Mouse (Mus musculus) embryonic fibroblast, embryonic 13.5 days (primary cell): ENCODE measurements around the gene Acbd6. TPM values are rescaled to one million over a fixed set of nuclear protein-coding genes. Genes with fewer than 3 reads are reported as not detected.

Source experiments
- H3K27ac ChIP-seq: 2 replicates; pipeline ENCODE4 v1.5.1; 2012; ENCODE audit warnings: low read length, control low read depth, inconsistent platforms; ENCODE audit not compliant: insufficient read depth
- H3K4me1 ChIP-seq: 2 replicates; pipeline ENCODE4 v1.6.1; 2011; ENCODE audit warnings: low read length; ENCODE audit not compliant: control insufficient read depth, insufficient read depth
- H3K4me3 ChIP-seq: 2 replicates; pipeline ENCODE4 v1.5.1; 2011; ENCODE audit warnings: mild to moderate bottlenecking, control low read depth, low read length; ENCODE audit not compliant: insufficient read depth
- CTCF ChIP-seq: IDR thresholded peaks from 2 replicates; pipeline ENCODE4 v1.5.1; 2011; ENCODE audit warnings: mild to moderate bottlenecking, control low read depth, low read length, moderate library complexity, borderline replicate concordance; ENCODE audit not compliant: insufficient read depth
- POLR2A ChIP-seq: IDR thresholded peaks from 2 replicates; pipeline ENCODE4 v1.6.1; 2011; ENCODE audit warnings: low read depth, mild to moderate bottlenecking, control low read depth, low read length, moderate library complexity
- polyA plus RNA-seq: library from polyadenylated mRNA; stranded (reverse); fragments of >200 nt; gene quantifications from 2 replicates; pipeline ENCODE4 v1.2.4, GENCODE M21; 2011; ENCODE audit warnings: low read depth; ENCODE audit not compliant: missing spikeins, insufficient read length

Acbd6 gene
- 59.2 and 64.8 TPM in 2 replicates for polyA plus RNA-seq

DNA sequence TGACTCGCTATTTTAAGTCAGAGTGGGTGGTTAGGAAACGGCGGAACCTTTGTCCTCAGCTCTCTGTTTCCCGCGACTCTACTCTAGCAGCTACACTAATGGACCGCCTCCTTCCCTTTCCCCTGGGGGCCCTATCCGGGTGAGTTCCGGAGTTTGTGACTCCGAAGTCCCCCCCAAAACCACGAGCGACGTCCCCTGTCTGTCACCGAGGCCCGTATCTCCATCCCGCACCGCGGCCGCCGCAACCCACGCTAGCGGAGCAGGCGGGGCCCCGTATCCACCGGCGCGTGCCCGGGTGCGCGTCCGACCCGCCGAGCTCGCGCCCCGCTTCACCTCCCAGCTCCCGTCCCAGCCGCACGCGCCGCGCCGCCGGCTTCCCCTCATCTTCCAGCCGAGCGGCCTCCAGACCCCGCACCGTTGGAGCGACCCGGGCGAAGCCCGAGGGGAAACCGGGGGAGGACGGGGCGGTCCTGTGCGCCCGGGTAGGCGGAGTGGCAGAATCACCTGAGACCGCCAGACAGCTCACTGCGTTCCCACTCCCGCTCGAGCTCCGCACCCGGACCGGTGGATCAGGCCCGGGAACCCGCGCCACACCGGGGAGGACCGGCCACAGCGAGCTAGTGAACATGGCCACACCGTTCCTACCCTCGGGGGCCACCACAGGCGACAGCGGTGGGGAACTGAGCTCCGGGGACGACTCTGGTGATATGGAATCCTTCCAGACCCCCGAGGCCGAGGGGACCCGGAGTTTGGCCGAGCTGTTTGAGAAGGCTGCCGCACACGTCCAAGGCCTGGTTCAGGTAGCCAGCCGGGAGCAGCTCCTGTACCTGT is at the start of gene Acbd6:
Gene Acbd6, plus strand, starts transcription at position 109 of the 831 bp plus-strand sequence.
- no peaks in the 10 kb centered on the region; the same call in none of the 2 replicates for H3K4me1 ChIP-seq
- peak within 1 kb of the TSS; percentile 84 for H3K4me3 ChIP-seq
- H3K27ac ChIP-seq, result no peak within 1 kb of the TSS
- TF ChIP-seq POLR2A, result peak; percentile 68
- TF ChIP-seq CTCF, result no peak

DNA sequence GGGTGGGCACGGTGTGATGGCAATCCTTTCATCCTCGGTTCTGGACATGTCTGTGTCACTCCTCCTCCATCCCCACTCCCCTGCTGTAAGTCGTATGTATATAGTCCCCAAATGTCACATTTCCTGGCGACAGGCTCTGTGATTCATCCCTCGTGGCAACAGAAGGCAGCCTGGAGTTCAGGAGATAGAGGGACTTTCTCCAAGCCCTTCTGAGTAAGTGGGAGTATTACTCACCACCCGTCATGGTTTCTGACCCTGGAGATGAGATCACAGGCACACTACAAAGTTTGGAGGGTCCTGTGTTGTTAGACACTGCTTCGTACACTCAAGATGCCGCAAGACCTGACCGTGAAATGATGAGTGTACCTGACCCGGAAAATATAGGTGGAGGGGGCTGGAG is 47.7 kb upstream of the Acbd6 start:
- H3K4me3 ChIP-seq, result no peak overlapping the region
- no peak overlapping the region for H3K27ac ChIP-seq
- peaks cover 6% of the 10 kb centered on the region; the same call in 1 of the 2 replicates for H3K4me1 ChIP-seq
- no peak for TF ChIP-seq CTCF
- no peak for TF ChIP-seq POLR2A

DNA sequence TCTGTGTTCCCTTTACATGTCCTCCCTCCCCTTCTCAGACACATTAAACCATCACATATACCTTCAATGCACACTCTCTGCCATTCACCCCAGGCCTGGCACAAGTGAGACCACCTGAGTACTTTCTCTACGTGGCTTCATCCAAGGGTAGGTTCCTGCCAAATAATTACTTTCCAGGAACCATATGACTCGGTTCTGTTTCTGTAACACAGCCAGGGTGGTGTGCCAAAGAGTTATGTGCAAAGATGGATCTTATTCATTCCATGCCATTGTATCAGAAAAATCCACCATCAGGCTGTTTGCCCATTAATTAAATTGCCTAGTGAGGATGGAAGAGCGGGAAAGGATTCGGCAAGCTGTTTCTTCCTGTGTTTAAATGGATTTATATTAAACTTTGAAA is 42.1 kb upstream of the Acbd6 start:
- Histone ChIP-seq H3K27ac (no peak overlapping the region), H3K4me3 (no peak overlapping the region), H3K4me1 (no peaks in the 10 kb centered on the region)
- TF ChIP-seq POLR2A, result no peak
- no peak for TF ChIP-seq CTCF

DNA sequence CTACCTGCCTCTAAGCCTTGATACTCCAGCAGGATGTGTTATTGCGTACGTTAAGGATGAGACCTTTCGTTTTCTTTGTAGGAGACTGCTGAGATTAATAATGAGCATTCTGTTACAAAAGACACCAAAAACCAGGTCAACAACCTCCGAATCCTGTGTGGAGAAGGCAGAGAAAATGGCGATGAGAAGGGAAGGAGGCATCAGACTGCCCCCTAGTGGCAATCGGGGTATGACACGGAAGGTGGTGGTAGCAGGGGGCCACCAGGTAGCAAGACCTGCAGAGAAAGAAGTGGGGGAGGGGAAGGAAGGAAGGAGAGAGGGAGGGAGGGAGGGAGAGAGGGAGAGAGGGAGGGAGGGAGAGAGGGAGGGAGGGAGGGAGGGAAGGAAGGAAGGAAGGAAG is 41.3 kb upstream of the Acbd6 start:
- no peak overlapping the region for H3K4me3 ChIP-seq
- H3K27ac ChIP-seq, result no peak overlapping the region
- TF ChIP-seq CTCF (peak; percentile 73; the same call in 1 of the 2 replicates), POLR2A (no peak)
- H3K4me1 ChIP-seq, result no peaks in the 10 kb centered on the region

DNA sequence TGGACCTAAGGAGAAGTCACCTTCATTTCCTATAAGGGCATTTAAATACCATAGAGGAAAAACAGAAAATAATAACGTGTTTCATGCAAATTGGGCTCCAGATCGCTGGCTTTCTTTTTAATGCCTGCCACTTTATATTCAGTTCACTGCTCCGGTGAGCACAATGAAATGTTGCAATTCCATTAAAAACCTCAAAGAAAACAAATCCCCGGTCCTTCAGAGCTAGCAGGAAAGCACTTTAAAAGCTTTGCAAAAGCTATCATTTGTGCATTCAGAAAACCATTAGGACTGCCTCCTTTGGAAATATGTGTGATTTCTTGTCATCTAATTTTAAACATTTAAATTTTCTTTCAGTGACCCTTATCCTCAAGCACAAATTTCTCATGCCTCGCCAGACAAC is 40.9 kb upstream of the Acbd6 start:
- Histone ChIP-seq H3K27ac (no peak overlapping the region), H3K4me3 (no peak overlapping the region), H3K4me1 (no peaks in the 10 kb centered on the region)
- no peak for TF ChIP-seq POLR2A
- TF ChIP-seq CTCF, result no peak

DNA sequence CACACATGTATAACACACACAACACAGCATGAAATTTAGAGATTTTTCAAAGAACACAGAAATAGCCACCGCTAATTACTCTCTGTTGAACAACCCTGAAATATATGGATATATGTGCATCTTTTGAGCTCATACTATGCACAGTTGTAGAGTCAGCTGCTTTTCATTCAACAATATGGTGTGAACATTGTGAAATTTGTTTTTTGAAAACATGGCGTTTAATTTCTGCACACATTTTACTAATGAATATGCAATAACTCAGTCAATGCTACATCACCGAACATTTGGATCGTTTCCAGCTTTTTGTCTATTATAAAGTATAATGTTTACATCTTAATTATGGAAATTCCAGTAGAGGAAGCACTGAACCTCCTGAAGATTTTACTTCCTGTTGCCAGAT is 37.6 kb upstream of the Acbd6 start:
- H3K4me1 ChIP-seq, result no peaks in the 10 kb centered on the region
- TF ChIP-seq CTCF, result no peak
- TF ChIP-seq POLR2A, result no peak
- no peak overlapping the region for H3K4me3 ChIP-seq
- no peak overlapping the region for H3K27ac ChIP-seq

DNA sequence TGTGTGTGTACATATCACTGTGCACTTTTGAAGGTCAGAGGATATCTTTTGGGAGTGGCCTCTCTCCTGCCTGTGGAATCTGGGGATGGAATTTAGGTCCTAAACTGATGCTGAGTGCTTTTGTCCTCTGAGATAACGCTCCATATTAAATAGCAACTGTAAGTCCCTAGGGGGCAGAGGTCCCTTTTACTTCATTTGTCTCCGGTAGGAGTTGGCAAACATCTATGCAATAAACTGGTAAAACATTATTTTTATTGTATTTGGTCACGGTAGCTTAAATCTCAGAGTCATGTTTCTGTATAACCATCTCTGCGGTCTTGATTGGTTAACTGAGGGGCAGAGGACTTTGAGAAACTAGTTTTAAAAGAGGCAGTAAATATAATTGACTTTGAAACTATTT is 35.4 kb upstream of the Acbd6 start:
- H3K27ac ChIP-seq, result no peak overlapping the region
- H3K4me1 ChIP-seq, result peaks cover 6% of the 10 kb centered on the region; the same call in 1 of the 2 replicates
- no peak overlapping the region for H3K4me3 ChIP-seq
- no peak for TF ChIP-seq CTCF
- TF ChIP-seq POLR2A, result no peak

DNA sequence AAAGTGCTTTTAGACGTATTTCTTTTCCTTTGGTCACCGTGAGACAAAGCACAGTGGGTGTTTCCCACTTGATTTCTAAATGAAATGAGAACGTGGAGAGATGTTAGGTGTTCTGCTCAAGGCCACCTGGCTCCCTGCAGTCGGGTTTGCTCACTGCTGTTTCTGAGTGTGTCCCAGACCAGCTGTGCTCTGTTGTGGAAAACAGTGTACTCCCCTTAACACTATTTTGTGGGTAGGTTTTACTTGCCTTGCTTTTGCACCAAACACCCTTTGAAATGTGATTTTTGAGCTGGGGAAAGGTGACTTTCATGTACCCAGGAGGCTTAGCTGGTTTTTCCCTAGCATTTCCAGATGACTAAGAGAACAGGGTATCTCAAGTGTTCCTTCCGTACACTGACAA is 31.7 kb upstream of the Acbd6 start:
- no peak for TF ChIP-seq POLR2A
- TF ChIP-seq CTCF, result no peak
- peaks cover 12% of the 10 kb centered on the region for H3K4me1 ChIP-seq
- H3K27ac ChIP-seq, result no peak overlapping the region
- H3K4me3 ChIP-seq, result no peak overlapping the region

DNA sequence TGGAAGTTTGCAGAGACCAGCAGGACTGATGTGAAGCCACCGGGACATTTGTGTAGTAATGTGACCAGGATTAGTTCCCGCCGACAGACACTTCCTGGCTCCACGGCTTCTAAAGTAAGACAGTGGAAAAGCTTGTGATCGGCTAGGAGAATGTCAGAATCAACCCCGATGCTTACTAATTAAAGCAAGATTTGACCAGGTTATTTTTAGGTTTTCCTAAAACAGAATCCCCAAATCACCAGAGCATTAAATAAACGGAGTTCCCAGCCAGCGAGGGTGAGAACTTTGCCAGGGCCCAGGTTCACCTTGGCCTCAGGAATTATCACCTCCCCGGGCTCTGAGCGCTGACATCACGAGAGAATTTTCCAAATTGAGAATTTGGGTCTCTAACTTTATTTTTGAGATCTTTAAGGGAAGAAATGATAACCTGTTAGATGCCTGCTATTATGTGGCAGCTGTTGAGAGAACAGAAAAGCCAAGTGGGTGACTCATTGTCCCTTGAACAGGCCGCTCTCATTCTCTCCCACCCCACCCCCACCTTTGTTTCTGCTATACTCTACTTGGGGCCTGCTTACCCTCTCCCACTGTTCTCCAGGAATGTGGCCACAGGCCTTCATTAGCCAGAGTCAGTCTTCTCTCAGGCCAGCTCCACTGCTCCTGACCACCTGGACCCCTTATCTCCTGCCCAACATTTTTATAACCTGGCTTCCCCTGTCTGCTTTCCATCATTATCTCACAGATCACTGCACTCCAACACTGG is 30.7 kb upstream of the Acbd6 start:
- TF ChIP-seq CTCF (no peak), POLR2A (no peak)
- H3K4me3 ChIP-seq, result no peak overlapping the region
- peaks cover 12% of the 10 kb centered on the region for H3K4me1 ChIP-seq
- peak overlapping the region; percentile 58 for H3K27ac ChIP-seq

DNA sequence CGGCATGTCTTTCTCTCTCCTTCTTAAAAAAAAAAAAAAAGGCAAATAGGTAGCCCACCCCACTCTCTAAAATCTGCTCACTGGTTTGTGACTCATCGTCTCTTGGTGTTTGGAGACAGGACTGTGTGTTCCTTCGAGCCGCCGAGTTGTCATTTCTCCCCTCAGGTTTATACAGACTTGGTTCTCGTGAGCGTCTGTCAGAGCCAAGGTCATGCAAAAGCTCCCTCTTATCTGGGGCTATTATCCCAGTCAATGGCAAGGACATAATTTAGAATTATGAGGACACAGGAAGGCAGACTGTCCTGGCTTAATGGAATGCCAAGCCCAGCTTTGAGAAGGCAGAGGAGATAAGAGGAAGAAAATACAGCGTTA is 30.1 kb upstream of the Acbd6 start:
- peak overlapping the region; percentile 58 for H3K27ac ChIP-seq
- no peak for TF ChIP-seq POLR2A
- no peak for TF ChIP-seq CTCF
- no peak overlapping the region for H3K4me3 ChIP-seq
- H3K4me1 ChIP-seq, result peaks cover 14% of the 10 kb centered on the region
